Mouse (Mus musculus): ENCODE measurements around the gene Ppt2. TPM values are rescaled to one million over a fixed set of nuclear protein-coding genes. Genes with fewer than 3 reads are reported as not detected.

Ppt2 gene
- polyA plus RNA-seq, 1 experiment from 2014 or later: 31.2 TPM

GRCm38 (mm10) chr17:34629796-34630603 is 1.7 kb upstream of the Ppt2 start:
- Histone ChIP-seq H3K36me3 (ENCODE audit: control insufficient read depth, insufficient read depth, low read length) (no peaks in the 10 kb centered on the region; the same call in 1 of the 2 replicates), H3K4me1 (ENCODE audit: control insufficient read depth, insufficient read depth, low read length) (peaks cover 42% of the 10 kb centered on the region), H3K27me3 (ENCODE audit: control insufficient read depth, insufficient read depth, low read length) (peaks cover 22% of the 10 kb centered on the region), H3K9me3 (ENCODE audit: control insufficient read depth, low read depth, low read length) (no peaks in the 10 kb centered on the region), H3K27ac (ENCODE audit: low read length) (no peak overlapping the region), H3K4me2 (replicated peaks; ENCODE audit: low read depth, low read length) (peak overlapping the region; percentile 56), H3K9ac (replicated peaks; ENCODE audit: low read depth, low read length) (no peak overlapping the region), H3K4me3 (ENCODE audit: low read depth, low read length) (peak overlapping the region; percentile 16)
- ATAC-seq (ENCODE audit: insufficient number of reproducible peaks, insufficient read depth, low FRiP score, low read depth): no peak
- 20% methylated on average over 12 of the region's 12 CpGs for WGBS

GRCm38 (mm10) chr17:34629221-34629751 is 976 bp upstream of the Ppt2 start, which contains the start of gene Prrt1:
Gene Prrt1, plus strand, starts transcription at chr17:34629533.
- Histone ChIP-seq H3K27ac (ENCODE audit: low read length) (peak within 1 kb of the TSS; percentile 97), H3K4me2 (replicated peaks; ENCODE audit: low read depth, low read length) (peak within 1 kb of the TSS; percentile 56), H3K9ac (replicated peaks; ENCODE audit: low read depth, low read length) (peak within 1 kb of the TSS; percentile 72; the same call in 1 of the 2 replicates), H3K9me3 (ENCODE audit: control insufficient read depth, low read depth, low read length) (no peaks in the 10 kb centered on the region), H3K4me3 (ENCODE audit: low read depth, low read length) (peak within 1 kb of the TSS; percentile 69), H3K36me3 (ENCODE audit: control insufficient read depth, insufficient read depth, low read length) (no peaks in the 10 kb centered on the region; the same call in 1 of the 2 replicates), H3K4me1 (ENCODE audit: control insufficient read depth, insufficient read depth, low read length) (peaks cover 42% of the 10 kb centered on the region), H3K27me3 (ENCODE audit: control insufficient read depth, insufficient read depth, low read length) (peaks cover 22% of the 10 kb centered on the region)
- WGBS: 2% methylated on average over 16 of the region's 16 CpGs
- no peak for ATAC-seq (ENCODE audit: insufficient number of reproducible peaks, insufficient read depth, low FRiP score, low read depth)

- WGBS: 28% methylated on average over 5 of the region's 5 CpGs
- Histone ChIP-seq H3K4me3 (ENCODE audit: low read depth, low read length) (peak overlapping the region; percentile 69), H3K4me1 (ENCODE audit: control insufficient read depth, insufficient read depth, low read length) (peaks cover 42% of the 10 kb centered on the region), H3K4me2 (replicated peaks; ENCODE audit: low read depth, low read length) (peak overlapping the region; percentile 56), H3K36me3 (ENCODE audit: control insufficient read depth, insufficient read depth, low read length) (no peaks in the 10 kb centered on the region; the same call in 1 of the 2 replicates), H3K9me3 (ENCODE audit: control insufficient read depth, low read depth, low read length) (no peaks in the 10 kb centered on the region), H3K27me3 (ENCODE audit: control insufficient read depth, insufficient read depth, low read length) (peaks cover 22% of the 10 kb centered on the region), H3K27ac (ENCODE audit: low read length) (peak overlapping the region; percentile 97), H3K9ac (replicated peaks; ENCODE audit: low read depth, low read length) (peak overlapping the region; percentile 72; the same call in 1 of the 2 replicates)
- no peak for ATAC-seq (ENCODE audit: insufficient number of reproducible peaks, insufficient read depth, low FRiP score, low read depth)
These were observed 296 bp upstream of the Ppt2 start for GRCm38 (mm10) chr17:34628644-34628967.

- peak; percentile 85 for ATAC-seq (ENCODE audit: insufficient number of reproducible peaks, insufficient read depth, low FRiP score, low read depth)
- H3K9ac ChIP-seq (replicated peaks; ENCODE audit: low read depth, low read length): peak overlapping the region; percentile 72
- peak overlapping the region; percentile 69 for H3K4me3 ChIP-seq (ENCODE audit: low read depth, low read length)
- H3K9me3 ChIP-seq (ENCODE audit: control insufficient read depth, low read depth, low read length): no peaks in the 10 kb centered on the region
- peaks cover 10% of the 10 kb centered on the region; the same call in 1 of the 2 replicates for H3K36me3 ChIP-seq (ENCODE audit: control insufficient read depth, insufficient read depth, low read length)
- peak overlapping the region; percentile 56 for H3K4me2 ChIP-seq (replicated peaks; ENCODE audit: low read depth, low read length)
- under 1% methylated on average over 41 of the region's 45 CpGs for WGBS
- peak overlapping the region; percentile 97 for H3K27ac ChIP-seq (ENCODE audit: low read length)
- H3K4me1 ChIP-seq (ENCODE audit: control insufficient read depth, insufficient read depth, low read length): peaks cover 42% of the 10 kb centered on the region
- H3K27me3 ChIP-seq (ENCODE audit: control insufficient read depth, insufficient read depth, low read length): peaks cover 22% of the 10 kb centered on the region
These were observed 992 bp downstream of the Ppt2 start for GRCm38 (mm10) chr17:34627093-34627942.

- H3K4me3 ChIP-seq (ENCODE audit: low read depth, low read length): peak overlapping the region; percentile 69
- peak overlapping the region; percentile 97 for H3K27ac ChIP-seq (ENCODE audit: low read length)
- ATAC-seq (ENCODE audit: insufficient number of reproducible peaks, insufficient read depth, low FRiP score, low read depth): no peak
- no peaks in the 10 kb centered on the region for H3K9me3 ChIP-seq (ENCODE audit: control insufficient read depth, low read depth, low read length)
- H3K27me3 ChIP-seq (ENCODE audit: control insufficient read depth, insufficient read depth, low read length): peaks cover 20% of the 10 kb centered on the region
- 1% methylated on average over 18 of the region's 18 CpGs for WGBS
- peak overlapping the region; percentile 56 for H3K4me2 ChIP-seq (replicated peaks; ENCODE audit: low read depth, low read length)
- H3K4me1 ChIP-seq (ENCODE audit: control insufficient read depth, insufficient read depth, low read length): peaks cover 39% of the 10 kb centered on the region
- peaks cover 15% of the 10 kb centered on the region; the same call in 1 of the 2 replicates for H3K36me3 ChIP-seq (ENCODE audit: control insufficient read depth, insufficient read depth, low read length)
- H3K9ac ChIP-seq (replicated peaks; ENCODE audit: low read depth, low read length): peak overlapping the region; percentile 50; the same call in 1 of the 2 replicates
These were observed 1.6 kb downstream of the Ppt2 start for GRCm38 (mm10) chr17:34626773-34627092.

GRCm38 (mm10) chr17:34626062-34626772 is 2.1 kb downstream of the Ppt2 start:
- Histone ChIP-seq H3K4me2 (replicated peaks; ENCODE audit: low read depth, low read length) (peak overlapping the region; percentile 56), H3K4me3 (ENCODE audit: low read depth, low read length) (peak overlapping the region; percentile 69), H3K27ac (ENCODE audit: low read length) (peak overlapping the region; percentile 97; the same call in 1 of the 2 replicates), H3K9me3 (ENCODE audit: control insufficient read depth, low read depth, low read length) (no peaks in the 10 kb centered on the region), H3K27me3 (ENCODE audit: control insufficient read depth, insufficient read depth, low read length) (peaks cover 15% of the 10 kb centered on the region), H3K9ac (replicated peaks; ENCODE audit: low read depth, low read length) (peak overlapping the region; percentile 50; the same call in 1 of the 2 replicates), H3K36me3 (ENCODE audit: control insufficient read depth, insufficient read depth, low read length) (peaks cover 15% of the 10 kb centered on the region; the same call in 1 of the 2 replicates), H3K4me1 (ENCODE audit: control insufficient read depth, insufficient read depth, low read length) (peaks cover 34% of the 10 kb centered on the region)
- WGBS: 50% methylated on average over 16 of the region's 16 CpGs
- ATAC-seq (ENCODE audit: insufficient number of reproducible peaks, insufficient read depth, low FRiP score, low read depth): no peak

- no peak overlapping the region for H3K9ac ChIP-seq (replicated peaks; ENCODE audit: low read depth, low read length)
- H3K27me3 ChIP-seq (ENCODE audit: control insufficient read depth, insufficient read depth, low read length): peaks cover 4% of the 10 kb centered on the region; the same call in 1 of the 2 replicates
- H3K27ac ChIP-seq (ENCODE audit: low read length): no peak overlapping the region
- H3K4me2 ChIP-seq (replicated peaks; ENCODE audit: low read depth, low read length): no peak overlapping the region
- no peak overlapping the region for H3K4me3 ChIP-seq (ENCODE audit: low read depth, low read length)
- 95% methylated on average over 3 of the region's 3 CpGs for WGBS
- H3K4me1 ChIP-seq (ENCODE audit: control insufficient read depth, insufficient read depth, low read length): peaks cover 24% of the 10 kb centered on the region
- H3K36me3 ChIP-seq (ENCODE audit: control insufficient read depth, insufficient read depth, low read length): peaks cover 17% of the 10 kb centered on the region; the same call in 1 of the 2 replicates
- no peak for ATAC-seq (ENCODE audit: insufficient number of reproducible peaks, insufficient read depth, low FRiP score, low read depth)
- no peaks in the 10 kb centered on the region for H3K9me3 ChIP-seq (ENCODE audit: control insufficient read depth, low read depth, low read length)
These were observed 3.3 kb downstream of the Ppt2 start for GRCm38 (mm10) chr17:34624981-34625380.
